Mouse (Mus musculus) T-helper 2 cell (primary cell): ENCODE data around the gene Scgb2b11.
"Not testable (repeated sequence)": the region's sequence is repeated elsewhere in the genome, so short reads cannot be mapped to it uniquely, and the experiment has no call there.

ENCODE experiments used
- in situ Hi-C: fragments of 300-600 bp; cut with MboI, MseI; formaldehyde crosslinking; loops from one replicate; pipeline ENCODE4 v1.15.1; 2025; ENCODE audit warnings: high pct_unique_total_duplicates

Gene Scgb2b11

DNA sequence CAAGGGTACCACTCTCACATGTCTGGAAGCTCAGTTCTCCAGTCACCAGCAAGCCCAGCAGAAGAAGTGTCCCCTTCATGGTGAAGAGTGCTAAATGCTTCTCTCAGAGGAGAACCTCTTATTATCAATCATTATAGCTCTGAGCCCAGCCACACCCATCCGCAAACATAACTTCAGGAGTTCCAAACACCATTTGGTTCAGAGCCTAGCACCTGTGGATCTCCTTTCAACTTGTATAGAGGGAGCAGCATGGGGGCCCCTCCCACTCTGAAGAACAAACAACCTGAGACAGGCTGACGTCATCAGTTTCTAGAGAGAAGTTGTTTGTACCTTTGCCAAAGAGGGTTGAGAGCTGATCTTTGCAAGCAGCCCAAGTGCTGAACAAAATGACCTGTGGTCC, at the start of gene Scgb2b11:
Gene Scgb2b11 (minus strand): TSS at position 101 of the 400 bp plus-strand sequence.
- in situ Hi-C loops = loop anchor here (5.0 kb wide), 1 partner anchor 966 kb away; no protein-coding TSS in a partner anchor

DNA sequence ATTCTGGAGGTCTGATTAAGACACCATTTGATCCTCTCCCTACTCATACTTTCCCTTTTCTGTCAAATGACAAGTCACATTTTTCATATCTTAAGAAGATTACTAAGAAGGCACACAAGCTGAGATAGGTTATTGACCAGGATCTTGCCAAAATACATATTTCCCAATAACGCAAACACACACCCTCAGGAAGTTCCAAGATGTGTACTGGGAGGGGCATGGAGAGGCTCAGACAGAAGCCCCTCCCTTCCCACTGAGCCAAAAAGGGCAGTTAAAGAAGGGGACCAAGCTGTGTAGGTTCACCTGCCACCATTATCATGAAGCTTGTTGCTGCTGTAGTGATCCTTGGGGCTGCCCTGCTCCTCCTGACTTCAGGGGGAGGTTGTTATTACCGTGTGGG, 11.6 kb upstream of the Scgb2b11 start, which contains the start of gene Scgb1b11:
Gene Scgb1b11 (plus strand): TSS at position 301 of the 400 bp plus-strand sequence.
- in situ Hi-C loops = not testable (repeated sequence)
